Mouse (Mus musculus) ES-Bruce4 (cell line): ENCODE data around the gene Nmb.

Source experiments
- CTCF ChIP-seq: IDR thresholded peaks from one replicate; pipeline ENCODE4 v1.8.1; 2011; ENCODE audit warnings: low read depth, low read length
- POLR2A ChIP-seq: IDR thresholded peaks from one replicate; pipeline ENCODE4 v1.8.1; 2011; ENCODE audit warnings: low read length; ENCODE audit not compliant: insufficient read depth

GRCm38 (mm10) chr7:80901541-80902274 is 3.2 kb downstream of the Nmb start:
- no peak for TF ChIP-seq CTCF
- no peak for TF ChIP-seq POLR2A
